Mouse (Mus musculus): ENCODE data around the gene 1700042G07Rik. TPM values are rescaled to one million over a fixed set of nuclear protein-coding genes. Genes with fewer than 3 reads are reported as not detected.

1700042G07Rik gene
- total RNA-seq (2015; ENCODE audit: low replicate concordance) (not detected in 2 replicates), total RNA-seq (2017; ENCODE audit: low replicate concordance) (not detected in 2 replicates)

DNA sequence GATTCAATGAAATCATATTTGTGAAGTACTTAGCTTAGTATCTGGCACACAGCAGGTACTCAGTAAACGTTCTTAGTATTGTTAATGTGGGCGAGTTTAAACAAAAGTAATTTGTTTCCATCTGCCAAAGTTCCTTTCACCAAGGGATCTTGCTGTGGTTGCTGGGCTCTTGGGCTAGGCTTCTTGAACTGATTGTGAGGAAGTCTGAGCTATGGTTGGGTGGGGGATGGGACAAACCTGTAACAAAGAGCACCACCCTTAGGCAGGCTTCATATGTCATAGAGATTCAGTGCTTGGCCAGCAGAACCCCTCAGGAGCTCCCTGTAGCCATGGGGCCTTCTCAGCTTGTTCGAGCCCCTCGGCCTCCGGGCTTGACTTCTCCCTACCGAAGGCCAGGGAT lies at the start of gene 1700042G07Rik, which contains the start of gene Gm49337:
Gene 1700042G07Rik (plus strand): TSS at position 301 of the 400 bp plus-strand sequence.
Gene Gm49337 (plus strand): TSS at position 313 of the 400 bp plus-strand sequence.
- no peak for ATAC-seq (replicated peaks; ENCODE audit: low FRiP score, poor library complexity, severe bottlenecking)

- ATAC-seq (replicated peaks; ENCODE audit: low FRiP score, poor library complexity, severe bottlenecking) = peak; percentile 94
Measured at GRCm38 (mm10) chr4:116123602-116124519, 49.3 kb upstream of the 1700042G07Rik start, which contains the start of the genes Rad54l and Pomgnt1. Gene Rad54l (minus strand): TSS chr4:116123690. Gene Pomgnt1 (plus strand): TSS chr4:116123840.

- ATAC-seq (replicated peaks; ENCODE audit: low FRiP score, poor library complexity, severe bottlenecking) = no peak
Measured at GRCm38 (mm10) chr4:116125803-116126386, 47.3 kb upstream of the 1700042G07Rik start.

GRCm38 (mm10) chr4:116127956-116128355 lies 45.2 kb upstream of the 1700042G07Rik start:
- no peak for ATAC-seq (replicated peaks; ENCODE audit: low FRiP score, poor library complexity, severe bottlenecking)

DNA sequence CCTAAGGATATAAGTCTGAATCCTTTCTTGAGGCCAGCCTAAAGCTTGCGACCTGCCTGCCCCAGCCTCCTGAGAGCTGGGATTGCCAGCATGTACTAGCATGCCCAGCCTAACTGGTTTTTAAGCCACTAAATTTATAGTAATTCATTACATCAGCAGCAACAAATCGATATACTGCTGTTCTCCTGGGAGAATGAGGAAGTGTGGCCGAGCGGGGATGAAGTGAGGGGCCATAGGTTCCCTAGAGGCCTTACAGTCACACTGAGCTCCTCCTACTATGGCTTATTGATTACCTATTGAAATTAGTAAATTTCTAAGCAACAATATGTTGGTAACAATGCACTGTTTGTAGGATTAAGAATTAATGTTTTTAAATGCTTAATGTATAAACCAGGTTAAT lies 40.0 kb upstream of the 1700042G07Rik start:
- ATAC-seq (replicated peaks; ENCODE audit: low FRiP score, poor library complexity, severe bottlenecking) = no peak

DNA sequence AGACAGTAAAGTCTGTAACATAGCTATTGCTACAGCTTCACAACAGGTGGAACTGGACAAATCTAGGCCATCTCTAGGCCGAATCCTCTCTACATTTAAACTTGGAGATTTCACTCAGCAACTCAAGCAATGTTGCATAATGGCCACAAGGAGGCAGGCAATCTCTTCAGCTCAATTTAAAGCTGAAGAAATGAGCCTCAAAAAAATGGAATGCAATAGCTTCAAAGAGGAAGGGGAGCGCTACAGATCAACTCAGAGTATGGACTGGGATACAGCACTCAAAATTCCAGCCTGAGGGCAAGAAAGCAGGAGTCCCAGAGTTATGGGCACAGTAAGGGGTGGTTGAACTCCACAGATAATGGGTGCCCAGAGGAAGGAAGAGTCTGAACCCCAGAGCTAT lies 38.2 kb upstream of the 1700042G07Rik start:
- peak; percentile 57; the same call in 1 of the 2 replicates for ATAC-seq (replicated peaks; ENCODE audit: low FRiP score, poor library complexity, severe bottlenecking)

GRCm38 (mm10) chr4:116137421-116137996 lies 35.7 kb upstream of the 1700042G07Rik start:
- ATAC-seq (replicated peaks; ENCODE audit: low FRiP score, poor library complexity, severe bottlenecking) = no peak

DNA sequence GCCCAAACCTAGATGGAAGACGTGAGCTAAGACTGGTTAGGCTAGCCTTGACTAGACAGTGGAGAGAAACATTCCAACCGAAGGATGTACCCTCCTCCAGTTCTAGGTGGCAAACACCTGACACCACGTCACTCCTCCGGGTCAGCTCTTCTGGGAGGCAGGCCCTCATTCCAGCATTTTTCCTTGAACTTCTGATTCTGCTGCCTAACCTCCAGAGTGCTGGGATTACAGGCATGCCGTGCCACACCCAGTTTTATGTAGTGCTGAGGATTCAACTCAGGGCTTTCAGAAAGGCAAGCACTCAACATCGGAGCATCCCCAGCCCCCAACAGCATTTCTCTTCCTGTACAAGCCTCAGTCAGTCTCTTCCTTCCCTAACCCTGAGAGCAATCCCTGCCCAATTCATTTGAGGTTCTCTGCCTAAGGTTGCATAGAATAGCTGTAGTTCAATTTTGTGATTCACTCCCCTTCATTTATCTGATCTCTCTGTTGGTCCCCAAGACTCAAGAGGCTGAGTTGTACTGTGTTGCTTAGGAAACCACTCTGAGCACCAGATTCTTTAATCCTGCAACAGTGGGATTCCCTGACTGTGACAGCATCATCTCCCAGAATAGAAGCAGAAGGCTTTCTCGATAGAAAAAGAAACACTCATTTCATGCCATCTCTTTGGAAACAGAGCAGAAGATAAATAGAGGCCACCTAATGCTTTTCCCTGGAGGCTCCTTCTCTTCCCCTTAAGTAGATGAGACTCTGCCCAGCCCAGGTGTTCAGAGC lies 32.2 kb upstream of the 1700042G07Rik start:
- ATAC-seq (replicated peaks; ENCODE audit: low FRiP score, poor library complexity, severe bottlenecking) = no peak

DNA sequence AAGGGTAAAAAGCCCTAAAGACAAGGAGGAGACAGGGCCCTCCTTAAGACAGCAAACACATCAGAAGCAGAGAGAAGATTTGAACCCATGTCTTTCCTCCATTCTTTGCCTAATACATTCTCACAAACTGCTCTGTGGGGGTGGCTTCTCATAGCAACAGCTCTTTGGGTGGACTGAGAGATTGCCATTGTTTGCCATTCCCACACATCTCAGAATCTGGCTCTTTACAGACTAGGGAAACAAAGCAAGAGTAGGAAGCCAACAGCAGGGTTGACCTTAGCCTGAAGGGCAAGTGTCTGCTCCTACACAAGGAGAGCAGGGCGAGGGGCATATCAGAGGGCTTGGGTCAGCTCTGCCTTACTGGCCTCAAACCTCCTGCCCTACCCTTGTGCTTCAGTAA lies 31.4 kb upstream of the 1700042G07Rik start:
- no peak for ATAC-seq (replicated peaks; ENCODE audit: low FRiP score, poor library complexity, severe bottlenecking)

GRCm38 (mm10) chr4:116142269-116142668 lies 30.9 kb upstream of the 1700042G07Rik start:
- ATAC-seq (replicated peaks; ENCODE audit: low FRiP score, poor library complexity, severe bottlenecking) = no peak

DNA sequence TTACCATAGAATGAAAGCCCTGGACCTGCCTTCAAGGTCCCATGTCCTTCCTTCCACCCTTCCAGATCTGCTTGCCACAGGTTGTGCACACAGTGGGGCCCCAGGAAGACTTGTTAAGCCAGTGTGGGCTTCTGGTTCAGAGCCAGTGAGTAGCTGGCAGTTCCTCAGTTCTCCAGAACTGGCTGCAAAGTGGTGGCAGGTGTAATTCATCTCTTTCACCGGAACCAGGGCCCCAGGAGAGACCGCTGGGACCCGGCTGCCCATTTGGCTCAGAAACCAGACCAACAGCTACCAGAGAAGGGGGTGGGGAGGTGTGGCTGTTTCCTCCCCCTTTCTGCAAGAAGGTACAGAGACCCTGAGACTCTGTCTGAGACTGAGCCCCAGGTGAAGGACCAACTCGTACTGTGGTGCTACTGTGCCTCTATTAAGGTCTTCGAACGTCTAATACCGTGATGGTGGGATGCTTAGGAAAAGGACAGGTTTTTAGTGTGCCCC lies 29.8 kb upstream of the 1700042G07Rik start:
- no peak for ATAC-seq (replicated peaks; ENCODE audit: low FRiP score, poor library complexity, severe bottlenecking)

- ATAC-seq (replicated peaks; ENCODE audit: low FRiP score, poor library complexity, severe bottlenecking) = no peak
Measured at GRCm38 (mm10) chr4:116143891-116144717, 29.1 kb upstream of the 1700042G07Rik start.

- ATAC-seq (replicated peaks; ENCODE audit: low FRiP score, poor library complexity, severe bottlenecking) = no peak
Measured at GRCm38 (mm10) chr4:116149812-116150155, 23.4 kb upstream of the 1700042G07Rik start.

DNA sequence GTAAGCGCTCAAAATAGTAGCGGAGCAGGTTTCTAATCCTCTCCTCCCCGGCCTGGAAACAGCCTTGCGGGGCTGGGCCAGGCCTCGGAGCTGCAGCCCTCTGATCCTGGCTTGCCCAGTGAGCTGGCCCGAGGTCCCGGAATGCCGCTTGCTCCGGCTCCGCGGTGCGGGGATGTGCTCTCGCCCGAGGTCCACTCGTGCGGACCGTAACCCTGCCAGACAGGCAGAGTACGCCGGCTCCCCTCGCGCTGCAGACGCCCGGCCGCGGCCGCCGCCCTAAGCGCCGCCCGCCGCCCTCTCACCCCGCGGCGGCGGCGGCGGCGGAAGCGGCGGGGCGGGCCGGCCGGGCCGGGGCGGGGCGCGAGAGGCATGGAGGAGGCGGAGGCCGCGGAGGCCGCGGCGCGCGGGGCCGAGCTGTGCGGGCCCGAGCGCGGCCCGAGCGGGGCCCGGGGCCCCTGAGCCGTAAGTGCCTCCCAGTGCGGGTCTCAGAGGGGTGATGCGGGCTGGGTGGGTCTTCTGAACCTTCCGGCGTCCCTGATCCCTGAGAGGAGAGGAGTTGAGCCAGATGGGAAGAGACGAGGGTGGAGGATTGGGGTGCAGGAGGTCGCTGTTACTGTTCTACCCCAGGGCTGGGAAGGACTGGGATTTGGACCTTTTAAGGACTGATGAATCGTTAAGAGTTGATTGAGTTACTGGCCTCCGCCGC lies 22.9 kb upstream of the 1700042G07Rik start:
- ATAC-seq (replicated peaks; ENCODE audit: low FRiP score, poor library complexity, severe bottlenecking) = peak; percentile 88

DNA sequence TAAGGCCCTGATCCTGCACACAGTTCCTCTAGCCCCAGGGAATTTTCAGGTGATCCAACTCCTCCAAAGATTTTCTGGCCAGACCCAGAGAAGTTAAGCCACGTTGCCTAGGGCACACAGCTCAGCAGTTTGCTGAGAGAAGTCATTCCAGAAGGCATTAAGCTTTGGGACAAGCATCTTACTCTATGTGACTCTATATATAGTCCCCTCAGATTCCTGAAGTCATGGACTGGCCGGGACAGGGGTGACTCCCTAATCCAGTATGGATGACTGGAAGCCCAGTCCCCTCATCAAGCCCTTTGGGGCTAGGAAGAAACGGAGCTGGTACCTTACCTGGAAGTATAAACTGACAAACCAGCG lies 22.3 kb upstream of the 1700042G07Rik start:
- ATAC-seq (replicated peaks; ENCODE audit: low FRiP score, poor library complexity, severe bottlenecking) = 0 out of 2 replicates have a peak, but pooled peaks have one; percentile 7

DNA sequence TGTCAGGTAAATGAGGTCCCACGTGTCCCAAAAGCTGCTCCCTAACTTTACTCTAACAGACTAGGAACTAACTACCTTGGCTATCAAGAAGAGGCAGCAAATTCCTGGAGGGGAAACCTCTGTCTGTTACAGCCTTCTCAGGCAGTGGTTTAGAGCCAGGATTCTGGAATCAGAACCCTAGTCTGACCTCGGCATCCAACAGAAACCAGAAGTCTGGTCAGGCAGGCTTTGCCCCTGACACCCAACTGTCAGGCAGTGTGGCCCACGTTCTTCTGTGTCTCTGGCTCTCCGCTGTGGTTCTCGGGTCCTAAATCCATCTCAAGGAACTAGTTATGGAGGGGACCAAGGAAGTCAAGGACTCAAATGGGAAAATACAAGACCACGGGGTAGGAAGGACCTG lies 21.9 kb upstream of the 1700042G07Rik start, which contains the start of gene Lurap1:
Gene Lurap1 (minus strand): TSS at position 101 of the 400 bp plus-strand sequence.
- no peak for ATAC-seq (replicated peaks; ENCODE audit: low FRiP score, poor library complexity, severe bottlenecking)

- ATAC-seq (replicated peaks; ENCODE audit: low FRiP score, poor library complexity, severe bottlenecking) = no peak
Measured at GRCm38 (mm10) chr4:116152702-116153101, 20.5 kb upstream of the 1700042G07Rik start.

- ATAC-seq (replicated peaks; ENCODE audit: low FRiP score, poor library complexity, severe bottlenecking) = no peak
Measured at GRCm38 (mm10) chr4:116157882-116158281, 15.3 kb upstream of the 1700042G07Rik start.
